Mouse (Mus musculus) lung, embryonic 14.5 days (tissue): ENCODE data around the gene Pi4k2a. TPM values are rescaled to one million over a fixed set of nuclear protein-coding genes. Genes with fewer than 3 reads are reported as not detected.

Experiments
- ATAC-seq: fragments of 200-750 bp; cut with Nextera tagmentation; 2 replicates; pipeline ENCODE4 v1.8.0; 2017; ENCODE audit warnings: mild to moderate bottlenecking, moderate TSS enrichment, moderate library complexity; ENCODE audit not compliant: insufficient read depth
- DNase-seq: peaks from one replicate; pipeline ENCODE4 v3.0.0-alpha.2; 2015
- H3K27ac ChIP-seq: fragments of 300-500 bp; sonication (generic); 2 replicates; pipeline ENCODE4 v1.5.1; 2014; ENCODE audit warnings: low read depth, mild to moderate bottlenecking, moderate library complexity
- H3K27me3 ChIP-seq: fragments of 300-500 bp; sonication (generic); 2 replicates; pipeline ENCODE4 v1.6.1; 2014; ENCODE audit warnings: low read length, control low read depth; ENCODE audit not compliant: insufficient read depth
- H3K36me3 ChIP-seq: fragments of 300-500 bp; sonication (generic); 2 replicates; pipeline ENCODE4 v1.6.1; 2014; ENCODE audit warnings: control low read depth; ENCODE audit not compliant: insufficient read depth
- H3K4me1 ChIP-seq: fragments of 300-500 bp; sonication (generic); 2 replicates; pipeline ENCODE4 v1.6.1; 2014; ENCODE audit warnings: antibody characterized with exemption, control low read depth; ENCODE audit not compliant: insufficient read depth
- H3K4me2 ChIP-seq: fragments of 300-500 bp; sonication (generic); 2 replicates; pipeline ENCODE4 v1.6.1; 2014; ENCODE audit warnings: mild to moderate bottlenecking
- H3K4me3 ChIP-seq: fragments of 300-500 bp; sonication (generic); 2 replicates; pipeline ENCODE4 v1.5.1; 2014; ENCODE audit warnings: low read depth, low read length
- H3K9ac ChIP-seq: fragments of 300-500 bp; sonication (generic); 2 replicates; pipeline ENCODE4 v1.6.1; 2014
- H3K9me3 ChIP-seq: fragments of 300-500 bp; sonication (generic); 2 replicates; pipeline ENCODE4 v1.6.1; 2016; ENCODE audit warnings: low read depth, low read length, control low read depth
- CTCF ChIP-seq: IDR thresholded peaks from 2 replicates; pipeline ENCODE4 v1.5.1; 2016; ENCODE audit warnings: antibody characterized with exemption, low read depth
- WGBS: fragments of 180-500 bp; shearing (Covaris S2); extraction: QIAGEN DNeasy Blood & Tissue Kit; methylation state at CpG from one replicate; pipeline ENCODE4 v1.1.7; 2014; 5-methylcytosine and 5-hydroxymethylcytosine counted together
- polyA plus RNA-seq: library from polyadenylated mRNA; unstranded; fragments of >200 nt; fragmentation: Nextera tagmentation; extraction: Ambion mirVana; gene quantifications from 2 replicates; pipeline ENCODE4 v1.2.1, GENCODE M21; 2014

Gene Pi4k2a
- polyA plus RNA-seq, 1 experiment from 2014 or later = 34.3 TPM

- no peak for ATAC-seq
- peaks cover 88% of the 10 kb centered on the region for H3K36me3 ChIP-seq
- H3K27ac ChIP-seq = no peak overlapping the region
- no peaks in the 10 kb centered on the region for H3K4me1 ChIP-seq
- H3K9me3 ChIP-seq = no peaks in the 10 kb centered on the region
- DNase-seq = no peak
- H3K9ac ChIP-seq = no peak overlapping the region
- TF ChIP-seq CTCF = no peak
- WGBS = 93% methylated on average over 9 of the region's 9 CpGs
- H3K4me3 ChIP-seq = no peak overlapping the region
- H3K4me2 ChIP-seq = no peak overlapping the region
- no peaks in the 10 kb centered on the region for H3K27me3 ChIP-seq
Measured at GRCm38 (mm10) chr19:42118142-42118541, 27.9 kb downstream of the Pi4k2a start.

GRCm38 (mm10) chr19:42118596-42118995 is 28.3 kb downstream of the Pi4k2a start:
- DNase-seq (no peak), ATAC-seq (no peak)
- no peak overlapping the region for H3K4me2 ChIP-seq
- no peak overlapping the region for H3K4me3 ChIP-seq
- no peaks in the 10 kb centered on the region for H3K4me1 ChIP-seq
- H3K27me3 ChIP-seq = no peaks in the 10 kb centered on the region
- no peak overlapping the region for H3K27ac ChIP-seq
- peaks cover 88% of the 10 kb centered on the region for H3K36me3 ChIP-seq
- H3K9ac ChIP-seq = no peak overlapping the region
- no peak for TF ChIP-seq CTCF
- 72% methylated on average over 5 of the region's 5 CpGs for WGBS
- H3K9me3 ChIP-seq = no peaks in the 10 kb centered on the region

GRCm38 (mm10) chr19:42120451-42120850 is 30.2 kb downstream of the Pi4k2a start:
- H3K4me1 ChIP-seq = no peaks in the 10 kb centered on the region
- H3K36me3 ChIP-seq = peaks cover 87% of the 10 kb centered on the region
- 89% methylated on average over 8 of the region's 8 CpGs for WGBS
- no peak overlapping the region for H3K9ac ChIP-seq
- ATAC-seq (no peak), DNase-seq (no peak)
- no peaks in the 10 kb centered on the region for H3K27me3 ChIP-seq
- H3K9me3 ChIP-seq = no peaks in the 10 kb centered on the region
- TF ChIP-seq CTCF = no peak
- no peak overlapping the region for H3K4me2 ChIP-seq
- H3K4me3 ChIP-seq = no peak overlapping the region
- no peak overlapping the region for H3K27ac ChIP-seq

- WGBS = 83% methylated on average over 13 of the region's 13 CpGs
- no peak overlapping the region for H3K9ac ChIP-seq
- no peak for DNase-seq
- no peak for ATAC-seq
- no peak overlapping the region for H3K4me2 ChIP-seq
- H3K4me1 ChIP-seq = peaks cover 10% of the 10 kb centered on the region; the same call in 1 of the 2 replicates
- H3K27me3 ChIP-seq = no peaks in the 10 kb centered on the region
- H3K27ac ChIP-seq = no peak overlapping the region
- H3K9me3 ChIP-seq = no peaks in the 10 kb centered on the region
- no peak overlapping the region for H3K4me3 ChIP-seq
- H3K36me3 ChIP-seq = peaks cover 53% of the 10 kb centered on the region
- no peak for TF ChIP-seq CTCF
Measured at GRCm38 (mm10) chr19:42124684-42125083, 34.4 kb downstream of the Pi4k2a start.

GRCm38 (mm10) chr19:42125501-42126218 is 35.4 kb downstream of the Pi4k2a start:
- H3K36me3 ChIP-seq = peaks cover 44% of the 10 kb centered on the region
- DNase-seq (no peak), ATAC-seq (no peak)
- H3K9me3 ChIP-seq = no peaks in the 10 kb centered on the region
- no peak for TF ChIP-seq CTCF
- 82% methylated on average over 11 of the region's 11 CpGs for WGBS
- H3K4me2 ChIP-seq = no peak overlapping the region
- peaks cover 10% of the 10 kb centered on the region; the same call in 1 of the 2 replicates for H3K4me1 ChIP-seq
- no peak overlapping the region for H3K27ac ChIP-seq
- no peak overlapping the region for H3K9ac ChIP-seq
- no peak overlapping the region for H3K4me3 ChIP-seq
- H3K27me3 ChIP-seq = no peaks in the 10 kb centered on the region

GRCm38 (mm10) chr19:42126219-42126605 is 35.9 kb downstream of the Pi4k2a start:
- peaks cover 10% of the 10 kb centered on the region; the same call in 1 of the 2 replicates for H3K4me1 ChIP-seq
- peak overlapping the region; percentile 73 for H3K27ac ChIP-seq
- H3K4me3 ChIP-seq = no peak overlapping the region
- no peak for TF ChIP-seq CTCF
- peak overlapping the region; percentile 98; the same call in 1 of the 2 replicates for H3K4me2 ChIP-seq
- DNase-seq = no peak
- H3K9me3 ChIP-seq = no peaks in the 10 kb centered on the region
- no peak overlapping the region for H3K9ac ChIP-seq
- ATAC-seq = no peak
- H3K27me3 ChIP-seq = no peaks in the 10 kb centered on the region
- peaks cover 39% of the 10 kb centered on the region for H3K36me3 ChIP-seq
- WGBS = 84% methylated on average over 6 of the region's 6 CpGs

GRCm38 (mm10) chr19:42127024-42127423 is 36.8 kb downstream of the Pi4k2a start:
- Histone ChIP-seq H3K4me3 (peak overlapping the region; percentile 66; the same call in 1 of the 2 replicates), H3K9ac (no peak overlapping the region), H3K9me3 (no peaks in the 10 kb centered on the region), H3K36me3 (peaks cover 31% of the 10 kb centered on the region), H3K4me1 (peaks cover 10% of the 10 kb centered on the region; the same call in 1 of the 2 replicates), H3K4me2 (peak overlapping the region; percentile 98), H3K27ac (peak overlapping the region; percentile 73), H3K27me3 (no peaks in the 10 kb centered on the region)
- no peak for ATAC-seq
- WGBS = 61% methylated on average over 5 of the region's 5 CpGs
- no peak for TF ChIP-seq CTCF
- DNase-seq = peak; percentile 43
